Mouse (Mus musculus) bone marrow macrophage, adult 2 months (primary cell): ENCODE results near the gene Numb. TPM values are rescaled to one million over a fixed set of nuclear protein-coding genes. Genes with fewer than 3 reads are reported as not detected.

Experiments
- H3K27ac ChIP-seq: 2 replicates; pipeline ENCODE4 v1.5.1; 2012; ENCODE audit warnings: low read depth, low read length; ENCODE audit not compliant: insufficient read depth
- H3K4me1 ChIP-seq: 2 replicates; pipeline ENCODE4 v1.6.1; 2012; ENCODE audit warnings: low read length; ENCODE audit not compliant: control insufficient read depth, insufficient read depth
- H3K4me3 ChIP-seq: 2 replicates; pipeline ENCODE4 v1.5.1; 2012; ENCODE audit warnings: mild to moderate bottlenecking, low read length, moderate library complexity; ENCODE audit not compliant: insufficient read depth
- CTCF ChIP-seq: IDR thresholded peaks from 2 replicates; pipeline ENCODE4 v1.5.1; 2012; ENCODE audit warnings: low read depth, mild to moderate bottlenecking, low read length, moderate library complexity
- POLR2A ChIP-seq: IDR thresholded peaks from 2 replicates; pipeline ENCODE4 v1.6.1; 2012; ENCODE audit warnings: mild to moderate bottlenecking, low read depth, low read length, borderline replicate concordance
- polyA plus RNA-seq: library from polyadenylated mRNA; stranded (reverse); fragments of >200 nt; gene quantifications from 2 replicates; pipeline ENCODE4 v1.2.4, GENCODE M21; 2012; ENCODE audit not compliant: missing spikeins, insufficient read depth, insufficient read length

The Numb gene
- polyA plus RNA-seq, 1 experiment = 42.4 TPM

GRCm38 (mm10) chr12:83760201-83760600, 161.5 kb downstream of the Numb start:
- no peak overlapping the region for H3K27ac ChIP-seq
- H3K4me3 ChIP-seq = no peak overlapping the region
- peaks cover 7% of the 10 kb centered on the region; the same call in 1 of the 2 replicates for H3K4me1 ChIP-seq
- TF ChIP-seq CTCF = no peak
- TF ChIP-seq POLR2A = no peak

DNA sequence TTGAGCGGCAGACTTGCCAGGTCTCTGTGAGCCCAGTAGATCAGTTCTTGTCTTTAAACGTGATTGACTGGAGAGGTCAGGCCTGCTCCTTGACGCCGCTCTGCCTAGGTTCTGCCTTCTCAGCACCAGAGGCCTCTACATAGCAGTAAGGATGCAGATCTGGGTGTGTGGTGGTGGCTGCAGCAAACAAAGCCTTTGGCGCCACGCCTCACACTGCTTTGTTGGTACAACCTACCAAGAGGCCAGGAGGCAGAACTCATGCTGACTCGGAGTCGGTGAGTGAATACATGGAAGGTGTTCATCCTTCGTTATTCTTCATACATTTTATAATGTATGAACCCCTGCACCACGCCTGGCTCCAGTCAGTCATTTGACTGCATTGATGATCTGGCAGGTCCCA, 163.0 kb downstream of the Numb start:
- no peak for TF ChIP-seq POLR2A
- no peak for TF ChIP-seq CTCF
- Histone ChIP-seq H3K4me1 (peaks cover 7% of the 10 kb centered on the region; the same call in 1 of the 2 replicates), H3K27ac (no peak overlapping the region), H3K4me3 (no peak overlapping the region)

- H3K27ac ChIP-seq = no peak overlapping the region
- no peaks in the 10 kb centered on the region for H3K4me1 ChIP-seq
- no peak overlapping the region for H3K4me3 ChIP-seq
- TF ChIP-seq CTCF (no peak), POLR2A (no peak)
Measured at GRCm38 (mm10) chr12:83752495-83752894, 169.2 kb downstream of the Numb start.

- H3K27ac ChIP-seq = no peak overlapping the region
- no peak overlapping the region for H3K4me3 ChIP-seq
- H3K4me1 ChIP-seq = no peaks in the 10 kb centered on the region
- no peak for TF ChIP-seq POLR2A
- TF ChIP-seq CTCF = no peak
Measured at GRCm38 (mm10) chr12:83749186-83749585, 172.5 kb downstream of the Numb start.

Other genes starting within 250 kb of the Numb start
- gene Psen1, start 233.8 kb downstream of the Numb start, polyA plus RNA-seq = 83.6 and 85.8 TPM in 2 replicates
- not detected in 2 replicates for gene Papln, start 158.3 kb downstream of the Numb start, polyA plus RNA-seq
- gene Riox1, start 28.7 kb upstream of the Numb start, polyA plus RNA-seq = 7.2 and 8.0 TPM in 2 replicates
- gene Heatr4, start 62.9 kb upstream of the Numb start, polyA plus RNA-seq = not detected in 2 replicates
- gene Acot2, start 65.9 kb upstream of the Numb start, polyA plus RNA-seq = 12.5 and 15.0 TPM in 2 replicates
- gene Acot1, start 87.6 kb upstream of the Numb start, polyA plus RNA-seq = 13.0 and 14.5 TPM in 2 replicates
- 0.09 and 0.36 TPM in 2 replicates for gene Acot4, start 116.4 kb upstream of the Numb start, polyA plus RNA-seq
- not detected in 2 replicates for gene Gm49366, start 117.0 kb upstream of the Numb start, polyA plus RNA-seq
- not detected in 2 replicates for gene Acot3, start 130.2 kb upstream of the Numb start, polyA plus RNA-seq
- gene Acot5, start 147.4 kb upstream of the Numb start, polyA plus RNA-seq = not detected in 2 replicates
- 0.47 and 0.49 TPM in 2 replicates for gene Acot6, start 178.7 kb upstream of the Numb start, polyA plus RNA-seq
- 3.9 TPM in 2 replicates for gene Dnal1, start 192.4 kb upstream of the Numb start, polyA plus RNA-seq
- gene Pnma1, start 226.6 kb upstream of the Numb start, polyA plus RNA-seq = 0.23 TPM in 1 of 2 replicates, not detected in the other